Mouse (Mus musculus): Measurements from ENCODE around the gene Smarcd1.

GRCm38 (mm10) chr15:99684156-99684555 is 17.8 kb upstream of the Smarcd1 start:
- TF ChIP-seq CTCF (IDR thresholded peaks at IDR 0.05; ENCODE audit: insufficient read depth, low read depth, low read length) (no peak), POLR2A (IDR thresholded peaks at IDR 0.05; ENCODE audit: insufficient read depth, low read depth, low read length) (no peak)

All from olfactory bulb, adult 2 months (tissue).